Mouse (Mus musculus) erythroblast, embryonic 14.5 days (primary cell): ENCODE measurements around the gene Bdkrb1.

Experiments used
- GATA1 ChIP-seq: IDR thresholded peaks from 2 replicates; pipeline ENCODE4 v1.6.1; 2012; ENCODE audit warnings: low read length, inconsistent platforms, mixed read lengths
- TAL1 ChIP-seq: IDR thresholded peaks from 3 replicates; pipeline ENCODE4 v1.6.1; 2012; ENCODE audit warnings: low read length, inconsistent platforms, mixed read lengths

GRCm38 (mm10) chr12:105580490-105580889 is 22.4 kb upstream of the Bdkrb1 start:
- TF ChIP-seq GATA1, result no peak
- no peak for TF ChIP-seq TAL1
